Mouse (Mus musculus) olfactory bulb, adult 2 months (tissue): ENCODE results near the gene Phex.

ENCODE experiments used
- CTCF ChIP-seq: fragments of 200-500 bp; IDR thresholded peaks from 2 replicates; pipeline ENCODE4 v1.5.1; 2012; ENCODE audit warnings: low read depth, mild to moderate bottlenecking, low read length, moderate library complexity; ENCODE audit not compliant: insufficient read depth
- POLR2A ChIP-seq: fragments of 200-500 bp; IDR thresholded peaks from 2 replicates; pipeline ENCODE4 v1.6.1; 2012; ENCODE audit warnings: mild to moderate bottlenecking, low read depth, low read length, moderate library complexity; ENCODE audit not compliant: insufficient read depth

- no peak for TF ChIP-seq CTCF
- TF ChIP-seq POLR2A: no peak
Measured at GRCm38 (mm10) chrX:157139601-157140000, 275.5 kb downstream of the Phex start.
